Mouse (Mus musculus) forebrain, embryonic 11.5 days (tissue): ENCODE results near the gene Zfp94. TPM values are rescaled to one million over a fixed set of nuclear protein-coding genes. Genes with fewer than 3 reads are reported as not detected.
"Not testable (repeated sequence)": the region's sequence is repeated elsewhere in the genome, so short reads cannot be mapped to it uniquely, and the experiment has no call there.

ENCODE experiments used
- ATAC-seq: fragments of 200-750 bp; cut with Nextera tagmentation; replicated peaks from 2 replicates; pipeline ENCODE4 v1.8.0; 2017; ENCODE audit warnings: moderate TSS enrichment; ENCODE audit not compliant: low FRiP score
- DNase-seq: peaks from one replicate; pipeline ENCODE4 v3.0.0-alpha.2; 2017; ENCODE audit warnings: low spot score
- H3K27ac ChIP-seq: fragments of 300-500 bp; sonication (generic); 2 replicates; pipeline ENCODE4 v1.5.1; 2014; ENCODE audit warnings: low read depth, low read length
- H3K27me3 ChIP-seq: fragments of 300-500 bp; sonication (generic); 2 replicates; pipeline ENCODE4 v1.6.1; 2014; ENCODE audit warnings: mild to moderate bottlenecking, low read length, mixed read lengths; ENCODE audit not compliant: control insufficient read depth, insufficient read depth
- H3K36me3 ChIP-seq: fragments of 300-500 bp; sonication (generic); 2 replicates; pipeline ENCODE4 v1.6.1; 2014; ENCODE audit warnings: mild to moderate bottlenecking, low read length, moderate library complexity, mixed read lengths; ENCODE audit not compliant: control insufficient read depth, insufficient read depth
- H3K4me1 ChIP-seq: fragments of 300-500 bp; sonication (generic); replicated peaks from 2 replicates; pipeline ENCODE4 v1.6.1; 2014; ENCODE audit warnings: low read length, mixed read lengths; ENCODE audit not compliant: control insufficient read depth, insufficient read depth
- H3K4me2 ChIP-seq: fragments of 300-500 bp; sonication (generic); 2 replicates; pipeline ENCODE4 v1.6.1; 2014; ENCODE audit warnings: low read depth, mild to moderate bottlenecking, low read length, moderate library complexity, mixed read lengths; ENCODE audit not compliant: severe bottlenecking
- H3K4me3 ChIP-seq: fragments of 300-500 bp; sonication (generic); 2 replicates; pipeline ENCODE4 v1.5.1; 2014; ENCODE audit warnings: low read depth, low read length
- H3K9ac ChIP-seq: fragments of 300-500 bp; sonication (generic); 2 replicates; pipeline ENCODE4 v1.6.1; 2014; ENCODE audit warnings: low read length
- H3K9me3 ChIP-seq: fragments of 300-500 bp; sonication (generic); 2 replicates; pipeline ENCODE4 v1.6.1; 2016; ENCODE audit warnings: low read length, mixed read lengths; ENCODE audit not compliant: control insufficient read depth
- WGBS: fragments of 180-500 bp; shearing (Covaris S2); extraction: QIAGEN DNeasy Blood & Tissue Kit; methylation state at CpG from one replicate; pipeline ENCODE4 v1.1.7; 2014; 5-methylcytosine and 5-hydroxymethylcytosine counted together
- polyA plus RNA-seq: library from polyadenylated mRNA; unstranded; fragments of >200 nt; fragmentation: Nextera tagmentation; extraction: Ambion mirVana; gene quantifications from 2 replicates; pipeline ENCODE4 v1.2.1, GENCODE M21; 2014

The Zfp94 gene
- polyA plus RNA-seq, 1 experiment from 2014 or later, result 15.2 TPM

GRCm38 (mm10) chr7:24278771-24279170 is 37.7 kb downstream of the Zfp94 start:
- not testable (repeated sequence) for H3K27ac ChIP-seq, ATAC-seq, DNase-seq, H3K27me3 ChIP-seq, H3K4me2 ChIP-seq, H3K4me3 ChIP-seq, H3K36me3 ChIP-seq, H3K4me1 ChIP-seq, H3K9me3 ChIP-seq, H3K9ac ChIP-seq
- 83% methylated on average over 3 of the region's 3 CpGs for WGBS

DNA sequence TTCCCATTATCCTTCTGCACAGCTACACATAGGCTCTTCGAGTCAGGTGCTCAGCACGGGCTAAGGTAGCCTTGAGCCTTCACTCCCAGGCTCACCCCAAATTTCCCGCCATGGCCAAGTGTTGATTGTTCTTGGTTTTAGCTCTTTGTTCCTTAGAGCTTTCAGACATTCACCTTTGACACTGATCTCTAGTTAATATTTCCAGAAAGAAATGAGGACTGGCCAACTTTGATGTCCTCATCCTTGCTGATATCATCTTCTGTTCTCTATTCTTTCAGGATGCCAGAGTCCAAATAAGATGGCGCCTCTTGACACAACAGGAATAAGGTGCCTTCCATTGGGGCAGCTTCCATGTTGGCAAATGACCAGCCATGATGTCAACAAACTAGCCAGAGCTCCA is 42.0 kb downstream of the Zfp94 start:
- WGBS, result 89% methylated on average over 4 of the region's 4 CpGs

GRCm38 (mm10) chr7:24271191-24271590 is 45.3 kb downstream of the Zfp94 start:
- H3K4me2 ChIP-seq, result no peak overlapping the region
- no peak for ATAC-seq
- no peaks in the 10 kb centered on the region for H3K27me3 ChIP-seq
- H3K9ac ChIP-seq, result no peak overlapping the region
- WGBS, result 97% methylated on average over 6 of the region's 6 CpGs
- no peak overlapping the region for H3K27ac ChIP-seq
- H3K4me1 ChIP-seq, result no peaks in the 10 kb centered on the region
- DNase-seq, result no peak
- peaks cover 3% of the 10 kb centered on the region; the same call in 1 of the 2 replicates for H3K36me3 ChIP-seq
- H3K4me3 ChIP-seq, result no peak overlapping the region
- no peaks in the 10 kb centered on the region for H3K9me3 ChIP-seq

More for the DNA sequence above, 42.0 kb downstream of the Zfp94 start:
- Histone ChIP-seq H3K27me3 (no peaks in the 10 kb centered on the region), H3K4me1 (no peaks in the 10 kb centered on the region), H3K9ac (no peak overlapping the region), H3K27ac (no peak overlapping the region), H3K4me2 (no peak overlapping the region), H3K9me3 (no peaks in the 10 kb centered on the region), H3K36me3 (peaks cover 3% of the 10 kb centered on the region; the same call in 1 of the 2 replicates), H3K4me3 (no peak overlapping the region)
- DNase-seq (no peak), ATAC-seq (no peak)

- Histone ChIP-seq H3K9me3 (no peaks in the 10 kb centered on the region), H3K27ac (no peak within 1 kb of the TSS)
Observed at GRCm38 (mm10) chr7:24270288-24270672, 46.2 kb downstream of the Zfp94 start, which contains the start of gene Zfp93. Zfp93 (plus strand) TSS chr7:24270420.

DNA sequence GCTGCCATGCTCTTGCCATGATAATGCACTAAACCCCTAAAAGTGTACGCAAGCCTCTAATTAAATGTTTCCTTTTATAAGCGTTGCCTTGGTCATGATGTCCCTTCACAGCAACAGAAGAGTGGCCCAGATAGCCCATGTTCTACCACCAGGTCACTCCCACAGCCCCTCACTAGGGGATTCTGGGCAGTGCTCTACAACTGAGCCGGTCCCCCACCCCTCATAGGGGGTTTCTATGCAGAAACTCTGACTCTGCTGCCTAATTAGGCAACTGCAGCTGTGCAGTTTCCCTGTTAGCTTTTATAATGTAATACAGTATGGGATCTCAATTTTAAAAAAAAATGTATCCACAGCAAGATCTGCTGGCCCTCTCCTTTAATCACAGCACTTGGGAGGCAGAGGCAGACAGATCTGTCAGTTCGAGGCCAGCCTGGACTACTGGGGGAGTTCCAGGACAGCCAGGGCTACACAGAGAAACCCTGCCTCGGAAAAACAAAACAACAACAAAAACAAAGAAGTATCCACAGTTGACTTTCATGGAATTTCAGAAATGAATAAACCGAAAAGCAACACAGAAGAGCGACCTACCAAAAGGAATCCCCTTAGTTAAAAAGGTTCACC is 46.7 kb downstream of the Zfp94 start:
- Histone ChIP-seq H3K9ac (peak overlapping the region; percentile 74; the same call in 1 of the 2 replicates), H3K4me1 (no peaks in the 10 kb centered on the region), H3K36me3 (peaks cover 3% of the 10 kb centered on the region; the same call in 1 of the 2 replicates), H3K27me3 (no peaks in the 10 kb centered on the region), H3K9me3 (no peaks in the 10 kb centered on the region), H3K4me3 (peak overlapping the region; percentile 56), H3K27ac (no peak overlapping the region), H3K4me2 (peak overlapping the region; percentile 74)
- DNase-seq (no peak), ATAC-seq (peak; percentile 59)
- 35% methylated on average over 7 of the region's 7 CpGs for WGBS

More at GRCm38 (mm10) chr7:24270288-24270672, 46.2 kb downstream of the Zfp94 start, which contains the start of gene Zfp93:
- under 1% methylated on average over 12 of the region's 12 CpGs for WGBS
- peak; percentile 88 for DNase-seq
- peaks cover 3% of the 10 kb centered on the region; the same call in 1 of the 2 replicates for H3K36me3 ChIP-seq
- H3K4me2 ChIP-seq, result peak within 1 kb of the TSS; percentile 74
- H3K4me3 ChIP-seq, result peak within 1 kb of the TSS; percentile 56
- H3K4me1 ChIP-seq, result no peaks in the 10 kb centered on the region
- peak within 1 kb of the TSS; percentile 74 for H3K9ac ChIP-seq
- H3K27me3 ChIP-seq, result no peaks in the 10 kb centered on the region
- ATAC-seq, result peak; percentile 95

DNA sequence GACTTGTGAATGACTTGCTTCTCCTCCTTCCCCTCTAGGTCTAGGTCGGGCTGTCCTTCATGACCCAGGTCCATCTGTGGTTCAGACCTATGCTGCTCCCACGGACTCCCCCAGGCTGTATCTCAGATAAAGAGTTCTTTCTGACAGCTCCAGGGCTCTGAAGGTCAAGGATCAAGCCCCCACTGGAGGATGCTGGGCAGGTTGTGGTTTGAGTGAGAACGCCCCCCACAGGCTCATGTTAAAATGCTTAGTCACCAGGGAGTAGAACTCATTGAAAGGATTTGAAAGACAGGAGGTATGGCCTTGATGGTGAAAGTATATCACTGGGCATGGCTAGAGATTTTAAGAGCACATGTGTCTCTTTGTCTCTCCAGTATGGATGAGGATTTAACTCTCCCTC is 47.2 kb downstream of the Zfp94 start:
- Histone ChIP-seq H3K9ac (no peak overlapping the region), H3K4me1 (no peaks in the 10 kb centered on the region), H3K4me2 (no peak overlapping the region), H3K4me3 (no peak overlapping the region), H3K9me3 (no peaks in the 10 kb centered on the region), H3K27me3 (no peaks in the 10 kb centered on the region), H3K27ac (no peak overlapping the region), H3K36me3 (no peaks in the 10 kb centered on the region; the same call in 1 of the 2 replicates)
- 77% methylated on average over 3 of the region's 3 CpGs for WGBS
- no peak for DNase-seq
- ATAC-seq, result no peak

DNA sequence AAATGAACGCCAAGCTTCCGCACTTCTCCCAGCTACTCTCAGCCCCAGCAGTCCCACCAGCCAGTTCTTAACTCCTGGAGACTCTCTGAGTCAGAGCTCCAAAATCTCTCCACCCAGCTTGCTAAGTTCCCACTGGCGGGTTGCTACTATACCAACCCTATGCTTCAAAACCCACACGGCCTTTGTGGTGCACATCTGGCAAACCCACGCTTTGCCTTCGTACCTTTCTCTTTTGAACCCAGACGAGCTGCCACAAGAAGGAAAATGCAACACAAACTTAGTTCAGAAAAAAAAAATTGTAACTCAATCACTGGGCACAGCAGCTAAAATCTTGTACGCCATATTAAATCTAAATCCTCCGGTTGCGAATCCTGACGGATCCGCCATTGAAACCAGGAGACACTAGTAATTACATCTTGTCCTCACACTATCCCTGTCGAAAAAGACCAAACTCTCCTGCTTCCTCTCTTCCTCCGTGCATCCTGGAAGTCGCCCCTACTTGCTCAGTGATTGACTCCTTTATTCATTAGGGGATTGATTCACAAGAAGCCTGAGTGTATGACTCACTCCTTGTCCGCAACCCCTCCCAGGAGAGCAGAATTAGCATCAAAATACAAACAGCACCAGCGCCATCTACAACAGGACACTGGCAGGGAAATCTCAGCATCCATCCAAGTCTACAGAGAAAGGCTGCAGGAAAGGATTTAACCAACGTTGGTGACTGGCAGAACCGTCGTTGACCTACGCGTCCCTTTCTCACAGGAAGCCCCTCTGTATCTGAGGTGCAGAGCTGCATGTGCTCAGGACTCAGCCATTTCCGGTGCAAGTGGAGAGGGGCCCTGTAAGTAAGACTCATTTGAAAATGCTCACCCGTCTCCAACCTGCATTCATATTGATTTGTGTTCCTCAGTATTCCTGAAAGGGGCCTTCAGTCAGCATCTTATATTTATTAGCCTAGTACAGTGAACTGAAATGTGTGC is 48.0 kb downstream of the Zfp94 start:
- no peak overlapping the region for H3K9ac ChIP-seq
- H3K36me3 ChIP-seq, result no peaks in the 10 kb centered on the region
- no peak overlapping the region for H3K27ac ChIP-seq
- WGBS, result 71% methylated on average over 24 of the region's 24 CpGs
- ATAC-seq, result no peak
- H3K4me2 ChIP-seq, result no peak overlapping the region; the same call in 1 of the 2 replicates
- no peak overlapping the region for H3K4me3 ChIP-seq
- H3K9me3 ChIP-seq, result no peaks in the 10 kb centered on the region
- H3K4me1 ChIP-seq, result no peaks in the 10 kb centered on the region
- no peak for DNase-seq
- no peaks in the 10 kb centered on the region for H3K27me3 ChIP-seq

DNA sequence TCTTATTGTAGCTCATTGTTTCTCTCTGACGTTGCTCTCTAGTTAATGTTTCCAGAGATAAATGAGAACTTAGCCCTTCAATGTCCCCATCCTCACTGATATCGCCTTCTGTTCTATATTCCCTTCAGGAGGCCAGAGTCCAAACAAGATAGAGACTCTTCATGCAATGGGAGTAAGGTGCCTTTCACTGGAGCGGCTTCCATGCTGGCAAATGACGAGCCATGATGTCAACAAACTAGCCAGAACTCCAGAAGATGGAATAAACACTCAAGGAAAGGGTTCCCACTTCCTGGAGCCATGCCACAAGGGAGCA is 56.5 kb downstream of the Zfp94 start:
- Histone ChIP-seq H3K27ac (no peak overlapping the region), H3K4me2 (no peak overlapping the region), H3K4me1 (no peaks in the 10 kb centered on the region), H3K9ac (no peak overlapping the region), H3K4me3 (no peak overlapping the region), H3K27me3 (no peaks in the 10 kb centered on the region), H3K9me3 (no peaks in the 10 kb centered on the region), H3K36me3 (no peaks in the 10 kb centered on the region)
- ATAC-seq (no peak), DNase-seq (no peak)
- 91% methylated on average over 4 of the region's 4 CpGs for WGBS
